Mouse (Mus musculus) liver, adult 2 months (tissue): ENCODE data around the gene Wdr54. TPM values are rescaled to one million over a fixed set of nuclear protein-coding genes. Genes with fewer than 3 reads are reported as not detected.

Source experiments
- DNase-seq: peaks from one replicate; pipeline ENCODE4 v3.0.0-alpha.2; 2011; ENCODE audit warnings: low read depth, low spot score; ENCODE audit errors: extremely low read depth
- H3K27ac ChIP-seq: fragments of 200-500 bp; replicated peaks from 2 replicates; pipeline ENCODE4 v1.5.1; 2012; ENCODE audit warnings: low read depth, mild to moderate bottlenecking, control low read depth, inconsistent platforms, low read length; ENCODE audit not compliant: insufficient read depth
- H3K27me3 ChIP-seq: fragments of 200-500 bp; 2 replicates; pipeline ENCODE4 v1.6.1; 2012; ENCODE audit warnings: mild to moderate bottlenecking, moderate library complexity, low read length, inconsistent platforms; ENCODE audit not compliant: control insufficient read depth, insufficient read depth
- H3K36me3 ChIP-seq: fragments of 200-500 bp; 2 replicates; pipeline ENCODE4 v1.6.1; 2012; ENCODE audit warnings: low read length, inconsistent platforms; ENCODE audit not compliant: control insufficient read depth, insufficient read depth
- H3K4me1 ChIP-seq: fragments of 200-500 bp; 2 replicates; pipeline ENCODE4 v1.6.1; 2011; ENCODE audit warnings: low read length; ENCODE audit not compliant: control insufficient read depth, insufficient read depth
- H3K4me3 ChIP-seq: fragments of 200-500 bp; 2 replicates; pipeline ENCODE4 v1.5.1; 2011; ENCODE audit warnings: low read depth, mild to moderate bottlenecking, control low read depth, low read length, moderate library complexity; ENCODE audit not compliant: insufficient read depth
- H3K79me2 ChIP-seq: fragments of 200-500 bp; 2 replicates; pipeline ENCODE4 v1.6.1; 2012; ENCODE audit warnings: inconsistent platforms, mild to moderate bottlenecking, low read length, moderate library complexity; ENCODE audit not compliant: control insufficient read depth, insufficient read depth
- H3K9ac ChIP-seq: fragments of 200-500 bp; 2 replicates; pipeline ENCODE4 v1.6.1; 2012; ENCODE audit warnings: low read depth, mild to moderate bottlenecking, control low read depth, inconsistent platforms, low read length
- CTCF ChIP-seq: fragments of 200-500 bp; IDR thresholded peaks from 2 replicates; pipeline ENCODE4 v1.5.1; 2011; ENCODE audit warnings: low read depth, low read length, control low read depth
- POLR2A ChIP-seq: fragments of 200-500 bp; IDR thresholded peaks from 2 replicates; pipeline ENCODE4 v1.6.1; 2011; ENCODE audit warnings: low read length, control low read depth; ENCODE audit not compliant: insufficient read depth; ENCODE audit errors: extremely low read depth
- WGBS: fragments of 180-500 bp; shearing (Covaris S2); methylation state at CpG from one replicate; pipeline ENCODE4 v1.1.7; 2018; 5-methylcytosine and 5-hydroxymethylcytosine counted together
- polyA plus RNA-seq: library from polyadenylated mRNA; depleted of rRNA; stranded (reverse); fragments of >200 nt; gene quantifications from 2 replicates; pipeline ENCODE4 v1.2.3, GENCODE M21; 2012
- total RNA-seq: library from RNA; depleted of rRNA; stranded (reverse); fragments of >200 nt; gene quantifications from 2 replicates; pipeline ENCODE4 v1.2.3, GENCODE M21; 2014

Gene Wdr54
- total and polyA plus RNA-seq, 2 experiments, result 0.28 to 1.7 TPM

DNA sequence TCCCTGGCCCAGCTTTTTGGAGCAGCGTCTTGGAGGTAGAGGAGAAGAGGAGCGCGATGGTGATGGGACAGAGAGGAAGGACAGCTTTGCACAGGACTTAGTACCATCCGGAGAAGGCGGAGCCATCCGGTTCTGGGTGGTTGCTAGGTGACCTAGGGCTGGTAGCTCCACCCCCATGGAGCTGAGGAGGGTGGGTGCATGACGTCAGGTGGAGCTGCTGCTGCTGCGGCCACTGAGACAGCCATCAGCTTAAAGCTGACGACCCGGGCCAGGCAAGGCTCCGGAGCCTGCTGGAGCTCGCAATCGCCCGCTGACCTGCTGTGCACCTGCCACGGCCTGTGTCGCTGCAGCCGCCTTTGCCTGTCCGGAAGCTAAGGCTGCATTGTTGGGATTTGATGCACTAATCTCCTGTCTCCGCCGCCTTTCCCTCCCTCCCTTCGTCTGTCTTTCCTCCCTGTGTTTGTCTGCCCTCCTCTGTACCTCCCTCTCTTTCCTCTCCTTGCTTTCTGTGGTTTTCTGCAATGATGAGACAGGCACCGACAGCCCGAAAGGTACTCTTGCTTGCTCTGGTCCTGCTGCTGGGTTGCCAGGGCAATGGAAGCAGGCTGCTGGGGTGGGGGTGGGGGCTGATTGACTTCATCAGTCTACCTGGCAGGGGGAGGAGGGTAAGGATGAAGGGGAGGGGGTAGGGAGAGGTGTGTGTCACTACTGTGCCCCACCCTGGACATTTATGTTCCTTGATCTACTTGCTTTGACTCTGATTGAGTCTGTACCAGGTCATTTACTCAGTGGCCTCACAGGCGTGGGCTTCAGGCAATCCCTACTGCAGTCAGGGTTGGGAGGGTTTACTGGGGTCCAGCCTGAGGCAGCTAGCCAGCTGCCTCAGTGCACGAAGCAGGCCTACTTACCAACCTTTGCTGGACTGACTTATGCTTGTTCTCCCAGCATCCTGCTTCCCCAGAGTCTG lies 30.0 kb upstream of the Wdr54 start:
- peaks cover 6% of the 10 kb centered on the region for H3K36me3 ChIP-seq
- no peak for DNase-seq
- 76% methylated on average over 25 of the region's 25 CpGs for WGBS

GRCm38 (mm10) chr6:83184858-83185435 lies 28.8 kb upstream of the Wdr54 start:
- no peak overlapping the region for H3K9ac ChIP-seq
- H3K4me3 ChIP-seq, result no peak overlapping the region
- H3K4me1 ChIP-seq, result no peaks in the 10 kb centered on the region
- H3K79me2 ChIP-seq, result no peaks in the 10 kb centered on the region
- peaks cover 4% of the 10 kb centered on the region for H3K36me3 ChIP-seq
- TF ChIP-seq POLR2A (no peak), CTCF (peak; percentile 28; the same call in 1 of the 2 replicates)
- 94% methylated on average over 3 of the region's 3 CpGs for WGBS
- DNase-seq, result peak; percentile 12
- H3K27ac ChIP-seq, result no peak overlapping the region
- H3K27me3 ChIP-seq, result no peaks in the 10 kb centered on the region

More for the DNA sequence above, 30.0 kb upstream of the Wdr54 start:
- H3K4me3 ChIP-seq, result no peak overlapping the region
- TF ChIP-seq CTCF (no peak), POLR2A (no peak)
- H3K9ac ChIP-seq, result no peak overlapping the region
- no peaks in the 10 kb centered on the region for H3K27me3 ChIP-seq
- no peaks in the 10 kb centered on the region for H3K4me1 ChIP-seq
- no peaks in the 10 kb centered on the region for H3K79me2 ChIP-seq
- H3K27ac ChIP-seq, result no peak overlapping the region

DNA sequence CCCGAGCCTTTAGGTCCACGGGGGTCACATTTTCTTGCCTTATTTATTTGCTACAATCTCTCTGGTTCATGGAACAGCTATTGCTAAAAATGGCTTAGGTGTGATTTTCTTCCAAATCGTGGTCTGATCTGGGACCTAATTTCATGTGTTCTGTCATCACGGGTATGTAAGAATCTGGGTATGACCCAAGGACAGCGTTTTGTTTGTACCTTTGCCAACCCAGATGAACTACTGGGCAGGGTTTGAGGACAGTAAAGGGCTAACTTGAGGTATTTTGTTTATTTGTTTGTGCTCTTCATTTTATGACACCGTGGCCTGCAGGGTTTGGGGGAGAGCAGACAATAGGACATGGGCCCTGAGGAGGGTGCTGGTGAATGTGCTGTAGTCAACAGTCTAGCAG lies 24.4 kb upstream of the Wdr54 start:
- 54% methylated on average over 6 of the region's 6 CpGs for WGBS

GRCm38 (mm10) chr6:83179390-83180117 lies 23.4 kb upstream of the Wdr54 start:
- H3K27ac ChIP-seq, result no peak overlapping the region
- H3K9ac ChIP-seq, result no peak overlapping the region
- no peak overlapping the region for H3K4me3 ChIP-seq
- H3K4me1 ChIP-seq, result no peaks in the 10 kb centered on the region
- H3K27me3 ChIP-seq, result no peaks in the 10 kb centered on the region
- H3K36me3 ChIP-seq, result no peaks in the 10 kb centered on the region
- no peak for TF ChIP-seq CTCF
- WGBS, result 72% methylated on average over 12 of the region's 12 CpGs
- DNase-seq, result no peak
- H3K79me2 ChIP-seq, result peaks cover 9% of the 10 kb centered on the region; the same call in 1 of the 2 replicates

More for the DNA sequence above, 24.4 kb upstream of the Wdr54 start:
- Histone ChIP-seq H3K79me2 (peaks cover 9% of the 10 kb centered on the region; the same call in 1 of the 2 replicates), H3K4me1 (no peaks in the 10 kb centered on the region), H3K4me3 (no peak overlapping the region), H3K9ac (no peak overlapping the region), H3K36me3 (no peaks in the 10 kb centered on the region), H3K27ac (no peak overlapping the region), H3K27me3 (no peaks in the 10 kb centered on the region)
- no peak for DNase-seq
- TF ChIP-seq CTCF (no peak), POLR2A (no peak)

- Histone ChIP-seq H3K27me3 (no peaks in the 10 kb centered on the region), H3K4me3 (no peak overlapping the region), H3K27ac (no peak overlapping the region), H3K4me1 (no peaks in the 10 kb centered on the region), H3K79me2 (peaks cover 20% of the 10 kb centered on the region), H3K9ac (no peak overlapping the region), H3K36me3 (no peaks in the 10 kb centered on the region)
- DNase-seq, result no peak
- TF ChIP-seq CTCF (no peak), POLR2A (no peak)
- WGBS, result 92% methylated on average over 8 of the region's 8 CpGs
Measured at GRCm38 (mm10) chr6:83175996-83176395, 19.8 kb upstream of the Wdr54 start.
